Mouse (Mus musculus) E14TG2a.4 (cell line): Measurements from ENCODE around the gene Maff.

Experiments used
- CTCF ChIP-seq: conservative IDR thresholded peaks from 2 replicates; pipeline ENCODE4 v1.5.1; 2014; ENCODE audit warnings: low read length
- NANOG ChIP-seq: IDR thresholded peaks from 2 replicates; pipeline ENCODE4 v1.6.1; 2014; ENCODE audit warnings: borderline replicate concordance, low read length, mixed read lengths
- POU5F1 ChIP-seq: IDR thresholded peaks from 2 replicates; pipeline ENCODE4 v1.6.1; 2014; ENCODE audit warnings: low read length, borderline replicate concordance

GRCm38 (mm10) chr15:79348651-79349050 lies 2.2 kb downstream of the Maff start:
- TF ChIP-seq CTCF (no peak), NANOG (no peak), POU5F1 (no peak)
